Mouse (Mus musculus): ENCODE data around the gene Svs2.

GRCm38 (mm10) chr2:164232671-164233070 lies 5.6 kb downstream of the Svs2 start:
- no peak for TF ChIP-seq CTCF (IDR thresholded peaks at IDR 0.05; ENCODE audit: low read depth)
- TF ChIP-seq EP300 (IDR thresholded peaks at IDR 0.05; ENCODE audit: low read depth): no peak
